Mouse (Mus musculus): ENCODE measurements at regions not wholly inside any gene's neighbourhood (a gene's known extent, or its start where the extent isn't known, plus 50 kb on each side); places are given as distances from the start of the nearest gene placed in this dataset.
"Not testable (repeated sequence)": the region's sequence is repeated elsewhere in the genome, so short reads cannot be mapped to it uniquely, and the experiment has no call there.

GRCm38 (mm10) chr10:53459706-53460105 lies 80.0 kb upstream of the Cep85l start:
- not testable (repeated sequence) for TF ChIP-seq CTCF (IDR thresholded peaks at IDR 0.05; ENCODE audit: borderline replicate concordance, insufficient read depth, low read depth, low read length); POLR2A (IDR thresholded peaks at IDR 0.05; ENCODE audit: borderline replicate concordance, insufficient read depth, low read length)

Data from cerebellum, adult 2 months (tissue).